Mouse (Mus musculus): ENCODE measurements at regions not wholly inside any gene's neighbourhood (a gene's known extent, or its start where the extent isn't known, plus 50 kb on each side); places are given as distances from the start of the nearest gene placed in this dataset.

GRCm38 (mm10) chr3:17452984-17453383 lies 495.2 kb upstream of the Cypt12 start:
- ChIA-PET CTCF (no interaction called here), POLR2A (no interaction called here)
- H3K27me3 ChIP-seq: no peaks in the 10 kb centered on the region
- TF ChIP-seq CTCF (IDR thresholded peaks at IDR 0.05): no peak
- in situ Hi-C loops (cut with MboI; ENCODE audit: low pct_unique_long_range_greater_than_20kb): no loop called here
- ATAC-seq: no peak
- no peak for DNase-seq (ENCODE audit: low read depth, low spot score)

GRCm38 (mm10) chr3:17460545-17460944 lies 487.7 kb upstream of the Cypt12 start:
- in situ Hi-C loops (cut with MboI; ENCODE audit: low pct_unique_long_range_greater_than_20kb): no loop called here
- ChIA-PET CTCF (no interaction called here), POLR2A (no interaction called here)
- ATAC-seq (no peak), DNase-seq (ENCODE audit: low read depth, low spot score) (no peak)
- no peaks in the 10 kb centered on the region for H3K27me3 ChIP-seq
- no peak for TF ChIP-seq CTCF (IDR thresholded peaks at IDR 0.05)

- ATAC-seq: no peak
- no peak for TF ChIP-seq CTCF (IDR thresholded peaks at IDR 0.05)
- no peak for DNase-seq (ENCODE audit: low read depth, low spot score)
- no peaks in the 10 kb centered on the region for H3K27me3 ChIP-seq
- ChIA-PET POLR2A (no interaction called here), CTCF (no interaction called here)
- in situ Hi-C loops (cut with MboI; ENCODE audit: low pct_unique_long_range_greater_than_20kb): no loop called here
Observed at GRCm38 (mm10) chr3:17461365-17461764, 486.8 kb upstream of the Cypt12 start.

- DNase-seq (ENCODE audit: low read depth, low spot score) (no peak), ATAC-seq (no peak)
- POLR2A ChIA-PET: no interaction called here
- no peaks in the 10 kb centered on the region for H3K27me3 ChIP-seq
- CTCF ChIA-PET: interaction anchor here (0.9 kb wide), 1 partner anchor 13 kb away, joined by 3 read pairs; no protein-coding TSS in a partner anchor
- in situ Hi-C loops (cut with MboI; ENCODE audit: low pct_unique_long_range_greater_than_20kb): no loop called here
- TF ChIP-seq CTCF (IDR thresholded peaks at IDR 0.05): no peak
Observed at GRCm38 (mm10) chr3:17473812-17474211, 474.4 kb upstream of the Cypt12 start.

GRCm38 (mm10) chr3:17489240-17490142 lies 458.7 kb upstream of the Cypt12 start:
- ATAC-seq (no peak), DNase-seq (ENCODE audit: low read depth, low spot score) (no peak)
- ChIA-PET POLR2A (no interaction called here), CTCF (interaction anchor here (1.0 kb wide), 1 partner anchor 9 kb away, joined by 3 read pairs; no protein-coding TSS in a partner anchor)
- in situ Hi-C loops (cut with MboI; ENCODE audit: low pct_unique_long_range_greater_than_20kb): no loop called here
- H3K27me3 ChIP-seq: peaks cover 4% of the 10 kb centered on the region
- no peak for TF ChIP-seq CTCF (IDR thresholded peaks at IDR 0.05)

GRCm38 (mm10) chr3:17490632-17491031 lies 457.6 kb upstream of the Cypt12 start:
- CTCF ChIA-PET: no interaction called here
- ATAC-seq (no peak), DNase-seq (ENCODE audit: low read depth, low spot score) (no peak)
- TF ChIP-seq CTCF (IDR thresholded peaks at IDR 0.05): no peak
- H3K27me3 ChIP-seq: peaks cover 4% of the 10 kb centered on the region
- POLR2A ChIA-PET: no interaction called here
- in situ Hi-C loops (cut with MboI; ENCODE audit: low pct_unique_long_range_greater_than_20kb): no loop called here

GRCm38 (mm10) chr3:17498291-17498690 lies 449.9 kb upstream of the Cypt12 start:
- ChIA-PET POLR2A (no interaction called here), CTCF (no interaction called here)

GRCm38 (mm10) chr3:17501556-17501955 lies 446.7 kb upstream of the Cypt12 start:
- in situ Hi-C loops (cut with MboI; ENCODE audit: low pct_unique_long_range_greater_than_20kb): no loop called here
- no peak for ATAC-seq
- CTCF ChIA-PET: no interaction called here
- TF ChIP-seq CTCF (IDR thresholded peaks at IDR 0.05): no peak
- DNase-seq (ENCODE audit: low read depth, low spot score): no peak
- H3K27me3 ChIP-seq: no peaks in the 10 kb centered on the region
- POLR2A ChIA-PET: no interaction called here

More at GRCm38 (mm10) chr3:17498291-17498690, 449.9 kb upstream of the Cypt12 start:
- in situ Hi-C loops (cut with MboI; ENCODE audit: low pct_unique_long_range_greater_than_20kb): no loop called here
- H3K27me3 ChIP-seq: no peaks in the 10 kb centered on the region
- ATAC-seq: no peak
- no peak for TF ChIP-seq CTCF (IDR thresholded peaks at IDR 0.05)
- no peak for DNase-seq (ENCODE audit: low read depth, low spot score)

- ATAC-seq (no peak), DNase-seq (ENCODE audit: low read depth, low spot score) (no peak)
- ChIA-PET POLR2A (no interaction called here), CTCF (no interaction called here)
- H3K27me3 ChIP-seq: no peaks in the 10 kb centered on the region
- in situ Hi-C loops (cut with MboI; ENCODE audit: low pct_unique_long_range_greater_than_20kb): no loop called here
- no peak for TF ChIP-seq CTCF (IDR thresholded peaks at IDR 0.05)
Observed at GRCm38 (mm10) chr3:17541346-17541745, 406.9 kb upstream of the Cypt12 start.

- DNase-seq (ENCODE audit: low read depth, low spot score) (no peak), ATAC-seq (no peak)
- POLR2A ChIA-PET: no interaction called here
- TF ChIP-seq CTCF (IDR thresholded peaks at IDR 0.05): no peak
- CTCF ChIA-PET: no interaction called here
- in situ Hi-C loops (cut with MboI; ENCODE audit: low pct_unique_long_range_greater_than_20kb): no loop called here
- H3K27me3 ChIP-seq: no peaks in the 10 kb centered on the region
Observed at GRCm38 (mm10) chr3:17547559-17548059, 400.6 kb upstream of the Cypt12 start.

- no peak for TF ChIP-seq CTCF (IDR thresholded peaks at IDR 0.05)
- no peak for DNase-seq (ENCODE audit: low read depth, low spot score)
- ChIA-PET POLR2A (no interaction called here), CTCF (interaction anchor here (1.1 kb wide), 1 partner anchor 10 kb away, joined by 3 read pairs; no protein-coding TSS in a partner anchor)
- in situ Hi-C loops (cut with MboI; ENCODE audit: low pct_unique_long_range_greater_than_20kb): no loop called here
- no peaks in the 10 kb centered on the region for H3K27me3 ChIP-seq
- no peak for ATAC-seq
Observed at GRCm38 (mm10) chr3:17582487-17582886, 365.7 kb upstream of the Cypt12 start.
